Mouse (Mus musculus): ENCODE data around the gene Mgat4a. TPM values are rescaled to one million over a fixed set of nuclear protein-coding genes. Genes with fewer than 3 reads are reported as not detected.

Mgat4a gene
- polyA plus RNA-seq (2014; fragmentation: Illumina TruSeq; extraction: RNeasy Lipid Tissue Mini Kit (QIAGEN cat#74804); ENCODE audit: low read depth, low replicate concordance) = 8.5 TPM

DNA sequence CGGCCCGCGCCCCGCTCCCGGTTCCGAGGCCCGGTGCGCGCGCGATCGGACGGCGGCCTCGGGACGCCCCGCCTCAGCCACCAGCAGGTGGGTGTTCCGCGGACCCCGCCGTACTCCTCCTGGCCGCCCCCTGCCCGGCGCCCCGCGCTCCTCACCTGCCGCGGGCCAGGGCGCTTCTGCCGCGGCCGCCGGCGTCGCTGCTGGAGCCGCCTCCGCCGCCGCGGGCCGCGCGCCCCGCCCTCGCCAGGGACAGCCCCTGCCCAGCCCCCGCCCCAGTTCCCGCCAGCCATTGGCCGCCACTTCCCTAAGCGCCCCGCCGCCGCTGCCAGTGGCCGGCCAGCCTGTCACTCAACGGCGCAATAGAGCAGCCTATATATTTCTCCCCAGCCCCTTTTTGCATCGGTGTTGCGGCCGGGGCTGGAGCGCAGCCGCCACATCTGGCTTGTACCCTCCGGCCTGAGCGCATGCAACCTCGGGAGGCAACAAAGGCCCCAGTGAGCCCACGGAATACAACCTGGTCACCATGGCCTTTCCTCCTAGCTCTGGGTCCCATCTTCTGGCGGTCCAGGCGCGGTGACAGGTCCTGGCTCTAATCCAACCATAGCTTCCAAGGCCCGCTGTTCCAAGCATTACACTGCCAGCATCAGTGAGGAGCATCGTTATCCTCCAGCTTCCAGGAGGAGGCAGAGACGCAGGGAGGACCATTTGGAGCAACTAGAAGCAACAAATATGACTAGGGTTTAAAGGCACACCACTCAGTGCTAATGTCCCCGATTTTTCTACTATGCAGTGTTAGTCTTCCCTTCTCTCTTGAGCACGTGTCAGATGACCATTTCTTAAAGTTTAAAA lies at the start of gene Mgat4a:
Gene Mgat4a, minus strand, starts transcription at position 207 of the 849 bp plus-strand sequence.

DNA sequence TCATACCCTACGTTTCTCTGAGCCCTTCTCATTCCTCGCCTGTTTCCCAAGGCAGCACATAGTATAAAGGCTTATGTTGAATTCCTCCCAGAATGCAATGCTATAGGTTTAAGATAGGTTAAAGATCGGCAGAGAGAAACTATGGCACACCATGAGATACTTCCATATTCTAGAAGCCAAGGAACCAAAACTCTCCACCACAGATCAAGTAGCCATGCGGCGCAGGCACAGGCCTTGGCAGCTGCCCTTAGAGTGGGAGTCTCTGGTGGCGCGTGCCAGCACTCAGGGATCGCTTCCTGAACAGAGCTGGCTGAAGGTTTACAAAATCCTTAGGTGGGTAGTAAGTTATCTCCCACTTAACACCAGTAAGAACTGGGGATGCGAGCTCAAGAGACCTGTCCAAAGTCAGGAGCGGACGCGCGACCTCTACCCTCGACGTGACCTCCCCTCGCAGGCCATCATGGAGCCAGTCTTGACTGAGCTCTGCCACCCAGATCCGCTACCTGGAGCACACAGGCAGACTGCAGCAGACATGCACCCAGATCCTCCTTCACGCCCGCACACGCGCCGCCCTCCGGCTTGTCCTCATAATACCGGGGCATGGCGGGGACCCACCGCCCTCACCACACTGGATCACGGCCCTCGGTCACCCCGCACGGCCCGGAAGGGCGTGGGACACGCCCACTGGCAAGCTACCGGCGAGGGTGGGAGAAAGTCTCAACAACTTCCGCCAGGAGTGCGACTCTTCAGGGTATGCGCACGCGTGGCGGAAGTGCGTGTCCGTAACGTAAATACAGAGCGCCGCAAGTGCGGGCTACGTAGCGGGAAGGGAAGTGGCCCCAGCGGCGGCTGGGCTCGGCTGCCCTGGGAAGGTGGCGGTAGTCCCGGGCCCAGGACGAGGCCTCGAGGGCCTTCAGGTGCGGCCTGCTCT lies 111.2 kb downstream of the Mgat4a start, which contains the start of the genes Coa5 and Unc50:
Gene Coa5, minus strand, starts transcription at position 738 of the 931 bp plus-strand sequence.
Gene Unc50, plus strand, starts transcription at position 774 of the 931 bp plus-strand sequence.

Other genes with a start within 250 kb of the Mgat4a start
- gene Inpp4a, start 241.2 kb downstream of the Mgat4a start, polyA plus RNA-seq (2014; fragmentation: Illumina TruSeq; extraction: RNeasy Lipid Tissue Mini Kit (QIAGEN cat#74804); ENCODE audit: low read depth, low replicate concordance) = 7.8 TPM
- 320 TPM for gene Coa5, start 110.9 kb downstream of the Mgat4a start, polyA plus RNA-seq (2014; fragmentation: Illumina TruSeq; extraction: RNeasy Lipid Tissue Mini Kit (QIAGEN cat#74804); ENCODE audit: low read depth, low replicate concordance)
- 63.1 TPM for gene Unc50, start 110.9 kb downstream of the Mgat4a start, polyA plus RNA-seq (2014; fragmentation: Illumina TruSeq; extraction: RNeasy Lipid Tissue Mini Kit (QIAGEN cat#74804); ENCODE audit: low read depth, low replicate concordance)
- 0.41 TPM for gene 2010300C02Rik, start 179.1 kb upstream of the Mgat4a start, polyA plus RNA-seq (2014; fragmentation: Illumina TruSeq; extraction: RNeasy Lipid Tissue Mini Kit (QIAGEN cat#74804); ENCODE audit: low read depth, low replicate concordance)